Mouse (Mus musculus) frontal cortex, adult 2 months (tissue): ENCODE data around the gene Dgkh. TPM values are rescaled to one million over a fixed set of nuclear protein-coding genes. Genes with fewer than 3 reads are reported as not detected.

Experiments used
- DNase-seq, 2 experiments: peaks; one replicate each; pipeline ENCODE4 v3.0.0; 2022; ENCODE audit warnings: low spot score in 1 of 2; ENCODE audit errors: extremely low spot score in 1 of 2
- polyA plus RNA-seq: library from polyadenylated mRNA; depleted of rRNA; stranded (reverse); fragments of >200 nt; gene quantifications from 2 replicates; pipeline ENCODE4 v1.2.3, GENCODE M21; 2012

Dgkh gene
- polyA plus RNA-seq, 1 experiment: 13.8 TPM

GRCm38 (mm10) chr14:78639691-78640090 is 92.9 kb downstream of the Dgkh start:
- no peak for DNase-seq

DNA sequence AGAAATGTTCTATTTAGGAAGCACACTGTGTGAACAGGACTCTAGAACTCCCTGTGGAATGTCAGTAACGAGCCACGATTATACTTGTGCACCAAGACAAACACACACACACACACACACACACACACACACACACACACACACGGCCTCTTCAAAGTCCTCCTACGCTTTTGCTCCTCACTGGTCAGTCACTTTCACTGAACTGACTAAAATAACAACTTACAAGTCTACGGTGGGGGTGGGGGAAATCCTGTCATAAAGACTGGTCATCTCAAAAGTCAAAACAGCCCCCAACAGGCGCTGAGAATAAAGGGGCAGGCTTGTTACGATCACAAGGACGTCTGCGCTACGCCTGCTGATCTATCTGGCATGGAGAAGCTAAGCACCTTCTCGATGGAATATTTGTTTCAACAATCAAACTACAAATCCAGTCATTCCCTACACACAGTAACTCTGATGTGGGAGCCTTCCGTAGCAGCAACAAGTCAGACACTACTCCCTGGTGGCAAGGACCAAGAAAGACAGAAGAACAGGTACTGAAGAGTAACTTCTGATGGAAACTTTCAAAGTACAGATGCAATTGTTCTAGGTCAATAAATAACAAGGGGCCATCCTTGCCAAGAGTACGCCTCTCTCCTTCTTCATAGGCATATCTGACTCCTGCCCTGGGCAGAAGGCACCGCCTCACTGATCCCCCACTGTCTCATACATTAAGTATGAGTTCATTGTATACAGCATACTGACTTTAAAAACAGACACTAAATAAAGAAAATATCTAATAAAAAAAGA is 96.8 kb downstream of the Dgkh start:
- no peak for DNase-seq

DNA sequence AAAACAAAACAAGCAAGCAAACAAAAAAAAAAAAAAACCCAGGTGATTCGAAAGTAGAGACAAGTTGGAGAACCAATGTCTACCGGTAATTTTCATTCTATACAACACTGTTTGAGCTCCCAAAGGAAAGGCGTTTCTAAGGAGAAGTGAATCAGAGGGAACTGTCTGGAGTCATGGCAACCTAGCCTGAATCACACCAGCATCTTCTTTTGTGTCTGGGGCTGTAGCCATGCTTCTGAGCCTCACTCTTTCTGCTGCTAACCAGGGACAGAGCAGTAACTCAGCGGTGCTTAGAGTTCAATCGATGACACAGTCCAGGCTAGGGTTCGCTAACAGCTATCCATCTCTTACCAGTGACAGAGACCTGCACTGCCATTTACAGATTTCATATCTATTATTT is 99.8 kb downstream of the Dgkh start:
- DNase-seq: peak in 1 of 2 experiments; percentile 28

GRCm38 (mm10) chr14:78630923-78631875 is 101.4 kb downstream of the Dgkh start:
- no peak for DNase-seq

DNA sequence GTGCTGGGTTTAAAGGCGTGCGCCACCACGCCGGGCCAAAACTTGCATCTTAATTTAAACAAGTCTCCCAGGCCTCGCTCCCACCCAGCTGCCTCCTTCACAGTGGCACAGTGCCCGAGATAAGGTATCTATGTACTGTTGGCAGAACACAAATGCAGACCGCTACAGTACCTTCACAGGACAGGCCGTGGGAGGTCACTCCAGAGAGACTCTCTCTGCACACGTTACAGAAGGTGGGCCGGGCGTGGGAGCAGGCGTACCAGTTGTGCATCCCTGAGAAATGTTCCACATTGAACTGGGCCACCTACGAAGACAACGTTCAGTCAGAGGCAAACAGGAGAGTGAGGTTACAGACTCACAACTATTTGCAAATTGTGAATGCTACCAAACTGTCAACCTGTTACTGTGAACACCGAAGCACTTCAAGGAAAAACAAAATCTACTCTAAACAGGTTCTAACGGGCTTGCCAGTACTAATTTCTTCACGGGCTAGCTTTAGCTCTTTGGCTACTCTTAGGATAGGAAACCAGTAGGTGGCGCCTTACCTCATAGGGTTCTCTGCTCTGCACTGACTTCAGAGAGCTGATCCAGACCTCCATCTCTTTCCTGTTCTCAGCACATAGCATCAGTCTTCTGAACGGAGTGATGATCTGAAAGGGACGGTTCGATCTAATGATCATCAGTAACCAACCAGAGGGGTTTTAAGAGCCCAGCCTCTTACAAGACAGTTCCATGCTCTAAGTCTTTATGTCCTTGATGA is 104.9 kb downstream of the Dgkh start:
- peak in 1 of 2 experiments; percentile 82 for DNase-seq

- DNase-seq: no peak
Measured at GRCm38 (mm10) chr14:78618883-78619295, 113.7 kb downstream of the Dgkh start.

- peak in 1 of 2 experiments; percentile 56 for DNase-seq
Measured at GRCm38 (mm10) chr14:78613569-78613968, 119.0 kb downstream of the Dgkh start.

- DNase-seq: no peak
Measured at GRCm38 (mm10) chr14:78612111-78612788, 120.3 kb downstream of the Dgkh start.

- DNase-seq: no peak
Measured at GRCm38 (mm10) chr14:78594916-78595315, 137.7 kb downstream of the Dgkh start.

GRCm38 (mm10) chr14:78592965-78593364 is 139.6 kb downstream of the Dgkh start:
- no peak for DNase-seq

GRCm38 (mm10) chr14:78590335-78590734 is 142.2 kb downstream of the Dgkh start:
- DNase-seq: peak in 1 of 2 experiments; percentile 71

GRCm38 (mm10) chr14:78584222-78584621 is 148.4 kb downstream of the Dgkh start:
- peak; percentile 46 to 79 for DNase-seq

DNA sequence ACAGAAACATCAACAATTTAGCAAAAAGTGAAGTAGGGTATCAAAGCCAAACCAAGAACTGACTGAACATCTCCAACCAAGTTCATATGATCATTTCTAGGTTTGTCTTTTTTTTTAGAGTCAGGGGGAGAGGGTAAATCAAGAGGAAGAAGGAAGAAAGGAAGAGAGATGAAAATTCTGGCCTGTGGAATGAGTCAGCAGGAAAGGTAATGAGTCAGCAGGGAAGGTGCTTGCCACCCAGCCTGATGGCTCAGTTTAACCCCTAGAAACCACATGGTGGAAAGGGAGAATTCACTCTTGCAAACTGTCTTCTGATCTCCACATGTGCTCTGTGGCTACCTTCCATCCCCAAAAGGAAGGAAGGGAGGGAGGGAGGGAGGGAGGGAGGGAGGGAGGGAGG is 149.4 kb downstream of the Dgkh start:
- DNase-seq: no peak

- no peak for DNase-seq
Measured at GRCm38 (mm10) chr14:78575899-78576298, 156.7 kb downstream of the Dgkh start.

GRCm38 (mm10) chr14:78568410-78568809 is 164.2 kb downstream of the Dgkh start:
- no peak for DNase-seq

- no peak for DNase-seq
Measured at GRCm38 (mm10) chr14:78566431-78566830, 166.1 kb downstream of the Dgkh start.

DNA sequence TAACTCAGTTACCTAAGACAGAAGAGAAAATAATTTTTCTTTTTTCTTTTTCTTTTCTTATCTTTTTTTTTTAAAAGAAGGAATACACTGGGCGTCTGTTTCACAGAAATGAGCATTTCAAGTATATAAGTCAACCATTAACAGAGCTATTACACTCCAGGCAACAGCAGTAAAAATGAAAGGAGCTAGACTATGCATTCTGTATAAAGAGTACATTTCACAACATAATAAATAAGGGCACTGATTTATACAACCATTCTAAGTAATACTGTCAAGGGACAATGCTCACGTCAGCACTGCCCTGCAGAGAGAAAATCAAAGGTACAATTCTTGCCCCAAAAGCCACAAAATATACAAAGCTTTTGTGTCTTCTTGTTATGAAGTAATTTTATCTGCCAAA is 168.3 kb downstream of the Dgkh start:
- DNase-seq: no peak

GRCm38 (mm10) chr14:78563211-78563610 is 169.4 kb downstream of the Dgkh start:
- DNase-seq: no peak

DNA sequence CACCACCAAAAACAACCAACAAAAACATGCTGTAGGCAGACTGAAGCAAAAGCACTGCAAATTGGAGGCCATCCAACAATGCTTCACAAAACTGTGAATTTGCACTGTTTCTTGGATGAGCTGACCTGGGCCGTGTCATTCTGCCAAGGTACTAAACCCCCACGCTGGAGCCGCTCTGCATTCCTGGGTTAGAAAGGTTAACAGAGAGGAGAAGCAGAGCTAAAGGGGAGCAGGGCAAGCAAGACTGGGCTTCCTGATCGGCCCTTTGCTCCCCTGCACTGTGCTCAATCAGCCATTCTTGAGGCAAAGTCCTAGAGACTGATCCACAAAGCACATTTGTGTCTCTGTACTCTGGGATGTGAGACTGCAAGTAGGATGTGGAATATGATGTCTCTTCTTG is 170.5 kb downstream of the Dgkh start:
- DNase-seq: no peak

- no peak for DNase-seq
Measured at GRCm38 (mm10) chr14:78559042-78559441, 173.5 kb downstream of the Dgkh start.
